Mouse (Mus musculus): ENCODE measurements around the gene 4921517D22Rik.

Gene 4921517D22Rik

GRCm38 (mm10) chr13:59689843-59690242 lies 4.1 kb downstream of the 4921517D22Rik start:
- DNase-seq, result no peak

GRCm38 (mm10) chr13:59689313-59689712 lies 4.6 kb downstream of the 4921517D22Rik start:
- DNase-seq, result no peak

- no peak for DNase-seq
Observed at GRCm38 (mm10) chr13:59688338-59688770, 5.6 kb downstream of the 4921517D22Rik start.

DNA sequence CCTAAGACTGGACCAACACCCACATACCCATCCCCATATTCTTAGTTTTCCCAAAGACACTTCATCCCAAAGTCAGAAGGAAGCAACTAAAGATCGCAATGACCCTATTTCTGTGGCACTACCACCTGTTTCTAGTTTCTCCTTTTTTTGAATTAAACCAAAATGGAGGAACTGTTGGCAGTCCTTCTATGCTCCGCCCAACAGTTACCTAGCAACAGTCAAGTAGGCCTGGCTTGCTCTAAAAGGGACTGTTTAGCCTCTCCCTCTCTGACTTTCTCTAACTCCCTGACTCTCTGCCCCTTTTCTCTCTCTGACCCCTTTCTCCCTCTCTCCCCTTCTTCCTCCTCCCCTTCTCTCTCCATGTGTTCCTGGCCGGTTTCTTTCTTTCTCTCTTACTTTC lies 8.7 kb downstream of the 4921517D22Rik start:
- no peak for DNase-seq

DNA sequence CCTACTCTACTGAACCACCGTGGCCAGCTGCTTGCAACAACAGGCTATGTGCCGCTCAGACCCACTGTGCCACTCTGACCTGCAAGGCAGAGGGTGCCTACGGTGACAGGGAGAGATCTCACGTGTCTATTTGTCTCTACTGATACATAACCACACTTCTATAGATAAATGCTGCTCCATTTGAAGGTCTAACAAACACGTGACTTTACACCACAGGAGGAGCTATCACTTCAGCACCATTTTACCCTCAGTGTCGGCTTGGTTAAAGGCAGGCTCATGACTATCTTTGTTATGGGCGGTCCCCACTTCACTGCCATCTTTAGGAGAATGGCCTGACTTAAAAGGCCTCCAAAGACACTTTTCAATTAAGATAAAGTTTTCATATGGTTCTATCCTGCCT lies 11.3 kb downstream of the 4921517D22Rik start:
- no peak for DNase-seq

GRCm38 (mm10) chr13:59679908-59680307 lies 14.0 kb downstream of the 4921517D22Rik start:
- DNase-seq, result no peak

DNA sequence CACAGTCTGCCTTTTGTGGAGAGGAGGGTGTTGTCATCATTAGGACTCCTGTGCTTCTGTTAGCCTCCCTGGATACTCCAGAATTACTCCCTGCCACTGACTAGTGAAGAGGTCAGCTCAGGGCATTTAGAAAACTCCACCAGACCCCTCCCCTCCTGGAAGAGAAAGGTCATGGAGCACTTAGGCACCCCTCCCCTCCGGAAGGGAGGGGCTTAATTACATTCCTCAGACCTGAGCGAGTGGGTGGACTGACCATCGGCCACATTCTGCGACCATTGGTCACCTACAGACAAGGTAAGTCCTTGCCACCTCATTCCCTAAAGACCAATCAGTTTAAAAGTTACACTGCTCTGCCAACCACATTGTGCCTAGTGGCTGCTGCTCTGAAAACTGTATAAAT lies 14.6 kb downstream of the 4921517D22Rik start:
- DNase-seq, result no peak

DNA sequence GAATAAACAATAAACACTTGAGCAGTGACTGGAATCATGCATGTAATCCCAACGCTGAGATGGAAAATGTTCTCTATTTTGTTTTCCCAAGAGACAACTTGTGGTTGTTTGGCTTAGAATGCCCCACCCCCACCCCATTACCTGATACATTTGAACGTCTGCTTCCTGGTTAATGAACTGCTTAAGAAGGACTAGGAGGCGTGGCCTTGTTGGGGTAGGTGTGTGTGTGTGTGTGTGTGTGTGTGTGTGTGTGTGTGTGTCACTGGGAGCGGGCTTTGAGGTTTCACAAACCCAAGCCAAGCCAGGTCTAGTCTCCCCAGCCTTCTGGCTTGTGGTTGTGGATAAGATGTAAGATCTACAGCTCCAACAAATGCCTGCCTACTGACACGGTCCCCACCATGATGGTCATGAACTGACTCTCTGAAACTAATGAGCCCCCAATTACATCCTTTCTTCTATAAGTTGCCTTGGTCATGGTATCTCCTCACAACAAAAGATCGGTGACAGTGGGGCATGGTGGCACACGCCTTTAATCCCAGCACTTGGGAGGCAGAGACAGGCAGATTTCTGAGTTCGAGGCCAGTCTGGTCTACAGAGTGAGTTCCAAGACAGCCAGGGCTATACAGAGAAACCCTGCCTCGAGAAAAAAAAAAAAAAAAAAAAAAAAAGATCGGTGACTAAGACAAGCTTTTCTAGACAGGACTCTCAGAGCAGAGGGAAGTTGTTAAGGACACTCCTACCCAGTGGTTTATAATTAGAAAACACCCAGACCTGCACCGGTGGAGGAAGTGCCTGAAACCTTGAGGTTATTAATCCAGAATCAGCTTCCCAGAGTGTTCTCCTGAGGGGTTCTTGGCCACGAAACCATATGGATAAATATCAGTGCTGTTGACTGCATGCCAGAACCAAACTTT lies 17.3 kb downstream of the 4921517D22Rik start:
- no peak for DNase-seq

GRCm38 (mm10) chr13:59675151-59676011 lies 18.5 kb downstream of the 4921517D22Rik start, which contains the start of gene Golm1:
Gene Golm1, minus strand, starts transcription at chr13:59675811.
- DNase-seq, result peak; percentile 55

DNA sequence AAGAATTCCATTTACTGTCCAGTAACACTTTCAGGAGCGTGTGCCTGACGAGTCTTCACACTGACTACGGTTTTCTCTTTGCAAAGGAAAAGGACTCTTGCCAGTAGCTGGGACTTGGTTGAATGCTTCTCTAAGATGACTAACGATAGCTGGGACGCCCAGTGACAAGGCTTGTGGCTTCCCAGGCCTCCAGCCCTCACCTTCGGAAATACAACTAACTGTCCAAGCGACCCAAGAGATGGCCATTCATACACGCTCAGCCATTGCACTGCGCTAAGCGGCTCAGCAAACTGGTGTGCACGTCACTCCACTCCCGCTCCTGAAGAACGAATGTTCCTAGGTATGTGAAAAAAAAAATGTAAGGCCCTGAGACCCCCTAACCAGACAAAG lies 19.2 kb downstream of the 4921517D22Rik start:
- no peak for DNase-seq

DNA sequence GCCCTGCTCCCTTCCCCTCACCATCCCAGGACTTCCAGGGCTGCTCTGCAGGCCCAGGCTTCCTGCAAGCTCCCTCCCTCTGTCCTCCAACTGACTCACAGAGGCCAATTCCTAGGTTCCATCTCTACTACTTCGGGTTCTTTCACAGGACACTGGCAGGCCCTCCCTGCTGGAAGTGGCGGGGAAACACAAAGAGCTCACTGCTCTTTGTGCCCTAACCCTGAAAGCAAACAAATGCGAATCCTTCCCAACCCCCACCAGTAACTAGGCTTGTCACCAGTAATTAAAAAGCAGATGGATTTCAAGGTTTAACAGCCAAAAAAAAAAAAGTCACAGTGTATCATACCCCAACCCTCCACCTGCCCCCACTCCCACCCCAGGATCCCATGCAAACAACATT lies 19.7 kb downstream of the 4921517D22Rik start:
- DNase-seq, result no peak

DNA sequence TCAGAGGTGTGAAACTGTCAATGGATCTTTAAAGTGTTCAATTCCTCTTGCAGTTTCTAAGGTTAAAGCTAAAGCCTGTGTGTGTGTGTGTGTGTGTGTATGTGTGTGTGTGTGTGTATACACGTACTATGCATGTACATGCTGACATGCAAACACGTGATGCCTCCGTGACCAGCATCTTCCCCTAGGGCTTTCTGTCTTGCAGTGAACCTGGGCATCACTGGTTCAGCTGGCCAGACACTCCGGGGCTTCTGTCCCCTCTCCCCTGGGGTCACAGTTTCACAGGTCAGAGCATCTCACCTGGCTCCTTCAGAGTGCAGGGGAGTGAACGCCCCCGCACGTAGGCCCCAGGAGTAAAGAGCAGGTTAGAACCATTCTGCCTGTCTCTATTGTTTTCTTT lies 20.3 kb downstream of the 4921517D22Rik start:
- no peak for DNase-seq

DNA sequence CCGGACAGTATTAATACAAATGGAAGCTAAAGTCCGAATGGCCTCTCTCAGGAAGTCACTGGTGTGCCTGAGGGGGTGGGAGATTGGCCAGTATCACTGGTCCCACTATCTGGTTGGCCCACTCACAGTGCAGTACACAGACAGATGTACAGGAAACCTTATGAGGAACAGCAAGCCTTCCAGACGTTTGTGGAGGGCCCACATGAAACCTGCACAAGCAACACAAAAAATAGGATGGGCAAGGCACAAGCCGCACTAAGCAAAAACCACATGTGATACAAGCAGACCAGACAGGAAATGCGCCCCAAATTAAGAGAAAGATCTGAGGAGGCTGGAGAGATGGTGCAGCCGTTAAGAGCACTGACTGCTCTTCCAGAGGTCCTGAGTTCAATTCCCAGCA lies 21.7 kb downstream of the 4921517D22Rik start:
- no peak for DNase-seq

DNA sequence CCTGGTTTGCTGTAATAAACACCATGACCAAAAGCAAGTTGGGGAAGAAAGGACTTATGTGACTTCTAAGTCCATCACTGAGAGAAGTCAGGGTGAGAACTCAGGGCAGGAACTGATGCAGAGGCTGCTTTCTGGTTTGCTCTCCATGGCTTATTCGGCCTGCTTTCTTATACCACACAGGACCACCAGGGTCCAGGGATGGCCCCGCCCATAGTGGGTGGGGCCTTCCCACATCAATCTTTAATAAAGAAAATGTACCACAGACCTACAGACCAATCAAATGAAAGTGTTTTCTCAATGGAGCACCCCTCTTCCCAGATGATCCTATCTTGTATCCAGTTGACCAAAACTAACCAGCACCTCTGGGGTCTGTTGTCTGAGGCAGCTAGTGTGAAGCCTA lies 22.4 kb downstream of the 4921517D22Rik start:
- no peak for DNase-seq

GRCm38 (mm10) chr13:59669946-59670345 lies 24.0 kb downstream of the 4921517D22Rik start:
- no peak for DNase-seq

DNA sequence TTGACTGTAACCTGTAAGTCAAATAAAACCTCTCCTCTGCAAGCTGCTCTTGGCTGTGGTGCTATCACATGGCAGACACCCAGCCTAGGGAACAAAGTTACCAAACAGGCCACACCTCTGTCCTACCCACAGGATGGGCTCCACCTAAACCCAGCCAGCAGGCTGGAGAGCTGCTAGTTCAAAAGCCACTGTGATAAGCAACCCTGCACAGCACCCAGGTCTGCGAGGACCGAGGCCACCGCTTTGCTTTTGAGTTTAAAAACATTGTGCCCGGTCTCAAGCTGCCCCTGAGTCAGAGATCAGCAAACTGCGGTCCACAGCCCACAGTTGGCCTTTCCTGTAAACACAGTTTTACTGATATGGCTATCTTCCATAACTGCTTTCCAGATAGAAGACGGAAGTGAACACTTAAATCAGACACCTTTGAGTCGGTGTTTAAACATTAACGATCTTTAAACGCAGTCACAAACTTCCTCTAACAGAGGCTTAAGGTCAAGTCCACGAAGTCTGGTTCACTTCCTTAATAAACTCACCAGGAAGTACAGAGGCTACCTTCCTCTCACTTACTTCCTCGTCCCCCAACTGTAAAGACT lies 25.3 kb downstream of the 4921517D22Rik start:
- DNase-seq, result no peak

DNA sequence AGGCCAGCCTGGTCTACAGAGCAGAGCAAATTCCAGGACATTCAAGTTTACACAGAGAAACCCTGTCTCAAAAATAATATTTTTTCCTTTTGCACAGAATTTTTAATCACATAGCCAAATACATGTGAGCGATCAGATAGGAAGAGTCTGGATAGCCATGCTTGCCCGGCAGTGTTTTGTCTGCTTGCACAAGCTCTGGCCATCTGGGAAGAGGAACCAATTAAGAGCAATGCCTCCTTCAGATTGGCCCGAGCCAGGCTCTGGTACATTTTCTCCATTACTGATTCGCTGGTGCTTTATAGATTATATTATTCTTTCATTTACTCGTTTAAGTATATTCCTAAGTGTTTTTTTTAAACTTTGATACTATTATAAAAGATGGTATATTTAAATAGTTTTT lies 26.1 kb downstream of the 4921517D22Rik start:
- no peak for DNase-seq

DNA sequence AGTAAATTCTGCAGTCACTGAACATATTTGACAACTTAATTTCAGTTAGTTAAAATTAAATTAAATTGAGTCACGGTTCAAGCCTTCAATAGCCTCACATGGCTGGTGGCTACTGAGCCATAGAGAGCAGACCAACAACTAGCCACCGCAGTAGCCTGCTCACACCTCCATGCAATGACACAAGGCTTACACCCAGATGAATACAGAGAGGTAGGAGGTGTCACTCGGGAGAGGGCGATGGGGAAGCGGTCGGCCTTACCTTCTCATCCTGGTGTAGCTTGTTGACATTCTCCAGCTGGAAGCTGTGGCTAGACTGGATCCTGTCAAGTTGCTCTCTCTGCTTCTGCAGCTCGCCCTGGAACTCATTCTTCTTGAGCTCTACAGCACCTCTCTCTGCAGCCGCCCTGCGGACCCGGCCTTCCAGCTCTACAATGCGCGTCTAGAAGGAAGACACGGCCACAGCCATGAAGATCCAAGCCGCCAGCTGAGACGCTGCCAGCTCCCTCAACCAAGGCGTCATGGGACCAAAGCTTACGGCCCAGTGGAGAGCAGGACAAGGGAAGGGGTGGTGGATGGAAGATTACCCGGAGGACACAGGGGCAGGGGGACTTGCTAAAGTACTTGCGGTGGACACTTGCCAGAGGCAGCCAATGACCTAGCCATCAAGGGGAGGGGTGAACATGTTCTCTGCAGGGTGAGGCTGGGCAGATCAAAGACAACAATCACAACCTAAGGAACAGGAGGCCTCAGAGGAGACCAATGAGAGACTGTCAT lies 29.8 kb downstream of the 4921517D22Rik start:
- DNase-seq, result no peak

DNA sequence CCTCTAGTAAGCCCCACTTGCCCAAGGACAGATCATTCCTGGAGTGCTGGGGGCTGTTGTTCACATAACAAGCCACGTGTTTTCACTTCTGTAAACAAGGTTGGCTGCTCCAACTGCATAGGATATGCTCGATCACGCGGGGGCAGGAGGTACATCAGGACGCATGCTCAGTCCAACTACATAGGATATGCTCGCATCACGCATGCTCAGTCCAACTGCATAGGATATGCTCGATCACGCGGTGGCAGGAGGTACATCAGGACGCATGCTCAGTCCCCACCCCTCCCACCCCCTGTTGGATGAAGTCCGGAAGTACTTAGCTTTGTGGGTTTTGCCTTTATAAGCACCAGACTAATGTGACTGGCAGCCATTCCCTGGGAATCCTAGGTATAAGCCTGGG lies 31.9 kb downstream of the 4921517D22Rik start:
- no peak for DNase-seq

DNA sequence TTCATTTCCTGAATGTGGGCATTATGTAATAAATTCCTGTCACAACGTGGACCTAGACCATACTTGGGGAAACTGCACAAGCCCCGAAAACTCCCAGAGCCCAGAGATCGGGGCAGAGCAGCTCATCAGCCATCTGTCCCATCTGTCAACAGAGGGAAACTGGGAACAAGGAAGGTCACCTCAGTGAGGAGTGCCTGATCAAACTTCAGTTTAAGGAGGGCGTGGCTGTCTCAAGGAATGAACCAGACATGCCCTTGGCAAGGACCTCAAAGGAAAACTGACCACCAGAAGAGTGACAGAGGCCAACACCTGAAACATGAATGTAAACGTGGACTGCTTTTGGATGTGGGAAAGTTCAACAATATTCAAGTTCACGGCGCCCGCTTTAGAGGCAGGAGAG lies 32.5 kb downstream of the 4921517D22Rik start:
- no peak for DNase-seq

DNA sequence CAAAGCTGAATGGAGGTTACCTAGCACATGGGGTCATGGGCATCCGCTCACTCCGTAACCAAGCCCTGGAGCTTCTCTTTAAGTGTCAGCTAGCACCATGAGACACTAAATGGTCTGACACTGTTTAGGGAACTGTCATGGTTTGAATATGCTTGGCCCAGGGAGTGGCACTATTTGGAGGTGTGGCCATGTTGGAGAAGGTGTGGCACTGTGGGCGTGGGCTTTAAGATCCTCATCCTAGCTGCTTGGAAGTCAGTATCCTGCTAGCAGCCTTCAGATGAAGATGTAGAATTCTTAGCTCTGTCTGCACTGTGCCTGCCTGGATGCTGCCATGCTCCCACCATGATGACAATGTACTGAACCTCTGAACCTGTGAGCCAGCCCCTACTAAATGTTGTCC lies 33.5 kb downstream of the 4921517D22Rik start:
- no peak for DNase-seq

- no peak for DNase-seq
Observed at GRCm38 (mm10) chr13:59657781-59658180, 36.1 kb downstream of the 4921517D22Rik start.

DNA sequence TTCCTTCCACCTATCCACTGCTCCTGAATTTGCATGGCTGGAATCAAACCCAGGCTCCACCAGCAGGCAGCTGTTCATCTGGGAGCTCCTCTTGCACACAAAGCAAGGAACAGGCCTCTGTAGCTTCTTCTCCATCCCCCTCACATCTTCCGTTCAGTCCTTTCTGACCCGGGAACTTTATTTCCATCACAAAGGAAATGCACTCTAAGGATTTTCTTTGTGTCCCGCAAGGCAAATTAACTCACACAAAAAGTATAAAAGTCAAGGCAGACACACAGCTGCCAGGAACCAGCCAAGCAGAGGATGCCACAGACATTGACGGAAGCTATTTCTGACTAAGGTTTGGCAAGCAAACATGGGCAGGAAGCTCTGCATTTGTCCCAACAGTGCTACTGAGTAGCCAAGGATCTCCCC lies 36.9 kb downstream of the 4921517D22Rik start:
- DNase-seq, result no peak
